Mouse (Mus musculus) kidney, adult 2 months (tissue): Measurements from ENCODE around the gene Cryga. TPM values are rescaled to one million over a fixed set of nuclear protein-coding genes. Genes with fewer than 3 reads are reported as not detected.

Experiments
- DNase-seq: peaks from one replicate; pipeline ENCODE4 v3.0.0; 2021
- H3K27ac ChIP-seq: fragments of 200-500 bp; 2 replicates; pipeline ENCODE4 v1.5.1; 2012; ENCODE audit warnings: low read depth, low read length, control low read depth, inconsistent platforms; ENCODE audit not compliant: insufficient read depth
- H3K27me3 ChIP-seq: fragments of 200-500 bp; replicated peaks from 2 replicates; pipeline ENCODE4 v1.6.1; 2012; ENCODE audit warnings: mild to moderate bottlenecking, moderate library complexity, low read length, inconsistent platforms; ENCODE audit not compliant: control insufficient read depth, insufficient read depth
- H3K36me3 ChIP-seq: fragments of 200-500 bp; 2 replicates; pipeline ENCODE4 v1.6.1; 2012; ENCODE audit warnings: mild to moderate bottlenecking, moderate library complexity, low read length, inconsistent platforms; ENCODE audit not compliant: control insufficient read depth, insufficient read depth
- H3K4me1 ChIP-seq: fragments of 200-500 bp; 2 replicates; pipeline ENCODE4 v1.6.1; 2011; ENCODE audit warnings: low read length; ENCODE audit not compliant: control insufficient read depth, insufficient read depth
- H3K4me3 ChIP-seq: fragments of 200-500 bp; 2 replicates; pipeline ENCODE4 v1.5.1; 2011; ENCODE audit warnings: mild to moderate bottlenecking, low read depth, low read length, control low read depth; ENCODE audit not compliant: insufficient read depth
- CTCF ChIP-seq: fragments of 200-500 bp; conservative IDR thresholded peaks from 2 replicates; pipeline ENCODE4 v1.5.1; 2011; ENCODE audit warnings: low read depth, mild to moderate bottlenecking, control low read depth, low read length, moderate library complexity, mixed read lengths; ENCODE audit not compliant: insufficient read depth, insufficient read length
- POLR2A ChIP-seq: fragments of 200-500 bp; IDR thresholded peaks from one replicate; pipeline ENCODE4 v1.6.1; 2011; ENCODE audit warnings: low read depth, low read length, control low read depth
- WGBS: fragments of 180-500 bp; shearing (Covaris S2); methylation state at CpG from one replicate; pipeline ENCODE4 v1.1.7; 2018; 5-methylcytosine and 5-hydroxymethylcytosine counted together
- polyA plus RNA-seq: library from polyadenylated mRNA; depleted of rRNA; stranded (reverse); fragments of >200 nt; gene quantifications from 2 replicates; pipeline ENCODE4 v1.2.3, GENCODE M21; 2012

The Cryga gene
- polyA plus RNA-seq, 1 experiment: 6.4 TPM

GRCm38 (mm10) chr1:65091566-65091965, 11.6 kb downstream of the Cryga start:
- 90% methylated on average over 3 of the region's 3 CpGs for WGBS

GRCm38 (mm10) chr1:65090370-65090769, 12.8 kb downstream of the Cryga start:
- DNase-seq: peak; percentile 17
- Histone ChIP-seq H3K27me3 (no peaks in the 10 kb centered on the region), H3K4me1 (no peaks in the 10 kb centered on the region), H3K4me3 (no peak overlapping the region), H3K36me3 (no peaks in the 10 kb centered on the region), H3K27ac (no peak overlapping the region)
- WGBS: 44% methylated on average over 2 of the region's 2 CpGs
- no peak for TF ChIP-seq CTCF
- no peak for TF ChIP-seq POLR2A

More at GRCm38 (mm10) chr1:65091566-65091965, 11.6 kb downstream of the Cryga start:
- Histone ChIP-seq H3K4me1 (no peaks in the 10 kb centered on the region), H3K27me3 (no peaks in the 10 kb centered on the region), H3K36me3 (no peaks in the 10 kb centered on the region), H3K27ac (no peak overlapping the region), H3K4me3 (no peak overlapping the region)
- DNase-seq: no peak
- TF ChIP-seq POLR2A (no peak), CTCF (no peak)

- WGBS: 68% methylated on average over 6 of the region's 6 CpGs
Observed at GRCm38 (mm10) chr1:65088567-65089356, 14.4 kb downstream of the Cryga start.

GRCm38 (mm10) chr1:65082188-65082587, 21.0 kb downstream of the Cryga start, which contains the start of gene Crygb:
Gene Crygb (minus strand): TSS chr1:65082288.
- Histone ChIP-seq H3K27me3 (no peaks in the 10 kb centered on the region), H3K27ac (no peak within 1 kb of the TSS), H3K4me3 (no peak within 1 kb of the TSS), H3K36me3 (no peaks in the 10 kb centered on the region), H3K4me1 (no peaks in the 10 kb centered on the region)
- DNase-seq: no peak
- no peak for TF ChIP-seq CTCF
- no peak for TF ChIP-seq POLR2A
- 51% methylated on average over 7 of the region's 7 CpGs for WGBS

More at GRCm38 (mm10) chr1:65088567-65089356, 14.4 kb downstream of the Cryga start:
- H3K27ac ChIP-seq: no peak overlapping the region
- H3K4me1 ChIP-seq: no peaks in the 10 kb centered on the region
- H3K27me3 ChIP-seq: no peaks in the 10 kb centered on the region
- H3K4me3 ChIP-seq: no peak overlapping the region
- no peaks in the 10 kb centered on the region for H3K36me3 ChIP-seq
- TF ChIP-seq POLR2A: no peak
- DNase-seq: no peak

GRCm38 (mm10) chr1:65075607-65076006, 27.6 kb downstream of the Cryga start:
- no peaks in the 10 kb centered on the region for H3K4me1 ChIP-seq
- no peak overlapping the region for H3K27ac ChIP-seq
- WGBS: 8% methylated on average over 5 of the region's 5 CpGs
- no peaks in the 10 kb centered on the region for H3K27me3 ChIP-seq
- no peaks in the 10 kb centered on the region for H3K36me3 ChIP-seq
- DNase-seq: peak; percentile 3
- TF ChIP-seq CTCF: no peak
- no peak for TF ChIP-seq POLR2A
- no peak overlapping the region for H3K4me3 ChIP-seq

GRCm38 (mm10) chr1:65073589-65073988, 29.6 kb downstream of the Cryga start, which contains the start of gene Crygc:
Gene Crygc (minus strand): TSS chr1:65073689.
- Histone ChIP-seq H3K27me3 (no peaks in the 10 kb centered on the region), H3K4me1 (no peaks in the 10 kb centered on the region), H3K27ac (no peak within 1 kb of the TSS), H3K36me3 (no peaks in the 10 kb centered on the region), H3K4me3 (no peak within 1 kb of the TSS)
- TF ChIP-seq CTCF (no peak), POLR2A (no peak)
- no peak for DNase-seq
- WGBS: 82% methylated on average over 6 of the region's 6 CpGs

GRCm38 (mm10) chr1:65067842-65068241, 35.3 kb downstream of the Cryga start:
- Histone ChIP-seq H3K27me3 (no peaks in the 10 kb centered on the region), H3K4me3 (no peak overlapping the region), H3K4me1 (no peaks in the 10 kb centered on the region), H3K36me3 (no peaks in the 10 kb centered on the region), H3K27ac (no peak overlapping the region)
- DNase-seq: no peak
- TF ChIP-seq POLR2A (no peak), CTCF (no peak)

- WGBS: 48% methylated on average over 15 of the region's 15 CpGs
- no peak for DNase-seq
- H3K4me1 ChIP-seq: no peaks in the 10 kb centered on the region
Observed at GRCm38 (mm10) chr1:65064201-65064600, 39.0 kb downstream of the Cryga start.

More at GRCm38 (mm10) chr1:65064201-65064600, 39.0 kb downstream of the Cryga start:
- TF ChIP-seq CTCF: no peak
- no peak for TF ChIP-seq POLR2A
- Histone ChIP-seq H3K27me3 (no peaks in the 10 kb centered on the region), H3K27ac (no peak overlapping the region), H3K36me3 (no peaks in the 10 kb centered on the region), H3K4me3 (no peak overlapping the region)
